Mouse (Mus musculus): ENCODE measurements at regions not wholly inside any gene's neighbourhood (a gene's known extent, or its start where the extent isn't known, plus 50 kb on each side); places are given as distances from the start of the nearest gene placed in this dataset.

DNA sequence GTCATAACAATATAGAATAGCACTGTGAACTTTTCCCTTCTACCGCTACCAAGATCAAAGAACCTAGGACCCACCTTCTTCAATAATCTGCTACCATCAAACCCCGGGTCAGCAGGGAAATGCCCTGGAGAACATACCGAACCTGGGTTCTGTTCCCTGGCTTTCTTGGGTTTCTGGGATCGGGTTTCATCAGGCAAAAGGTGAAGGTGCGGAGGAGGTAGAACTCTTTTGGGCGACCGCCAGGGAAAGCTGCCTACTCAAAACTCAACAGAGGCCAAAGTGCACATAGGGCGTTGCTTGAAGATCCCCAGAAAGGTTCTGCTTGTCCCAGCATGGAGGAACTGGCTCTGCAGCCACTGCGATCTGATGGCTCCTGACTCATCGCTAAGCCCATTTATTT lies 158.0 kb upstream of the Tbl1xr1 start:
- TF ChIP-seq CTCF (conservative IDR thresholded peaks at IDR 0.05; ENCODE audit: insufficient read depth, insufficient read length, low read depth, low read length) (no peak), POLR2A (IDR thresholded peaks at IDR 0.05; ENCODE audit: low read depth, low read length) (no peak)

Measured in kidney, adult 2 months (tissue).